Mouse (Mus musculus): ENCODE data around the gene Ppef2. TPM values are rescaled to one million over a fixed set of nuclear protein-coding genes. Genes with fewer than 3 reads are reported as not detected.

The Ppef2 gene
- polyA plus RNA-seq, 1 experiment from 2014 or later = not detected

DNA sequence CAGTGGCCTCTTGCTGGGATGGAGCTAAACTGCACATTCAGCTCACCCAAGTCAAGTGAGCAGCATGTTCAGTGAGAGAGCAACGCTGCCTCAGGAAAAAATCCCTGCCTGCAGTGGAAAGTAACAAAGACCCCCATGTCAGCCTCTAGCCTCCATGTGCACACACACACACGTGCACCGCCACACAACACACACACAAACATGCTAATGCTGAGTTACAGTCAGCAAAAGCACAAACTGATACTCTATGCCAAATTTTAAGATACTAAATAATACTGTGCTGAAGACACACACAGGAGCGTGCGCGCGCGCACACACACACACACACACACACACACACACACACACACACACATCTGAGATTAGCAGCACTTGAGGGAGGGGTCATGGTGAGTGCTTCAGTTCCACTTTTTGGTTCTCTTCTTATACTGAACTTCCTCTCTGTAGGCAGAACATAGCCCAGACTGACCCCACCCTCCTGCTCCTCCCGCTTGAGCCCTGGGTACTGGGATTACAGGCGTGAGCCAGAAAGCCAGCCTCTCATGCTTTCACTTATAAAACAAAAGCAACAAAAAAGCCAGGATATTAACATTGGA is 23.0 kb upstream of the Ppef2 start:
- Histone ChIP-seq H3K4me1 (ENCODE audit: control insufficient read depth, insufficient read depth, low read length) (no peaks in the 10 kb centered on the region), H3K27me3 (ENCODE audit: control insufficient read depth, insufficient read depth, low read length) (no peaks in the 10 kb centered on the region), H3K4me2 (ENCODE audit: low read depth) (no peak overlapping the region), H3K9me3 (ENCODE audit: control insufficient read depth, low read length) (no peaks in the 10 kb centered on the region), H3K36me3 (ENCODE audit: control insufficient read depth, insufficient read depth, low read length) (no peaks in the 10 kb centered on the region), H3K27ac (ENCODE audit: low read depth, low read length) (no peak overlapping the region), H3K9ac (ENCODE audit: low read length) (no peak overlapping the region), H3K4me3 (ENCODE audit: low read depth, low read length) (no peak overlapping the region)
- 88% methylated on average over 10 of the region's 10 CpGs for WGBS
- DNase-seq (ENCODE audit: low spot score) = no peak
- ATAC-seq (ENCODE audit: insufficient read depth, low FRiP score, low TSS enrichment) = no peak

DNA sequence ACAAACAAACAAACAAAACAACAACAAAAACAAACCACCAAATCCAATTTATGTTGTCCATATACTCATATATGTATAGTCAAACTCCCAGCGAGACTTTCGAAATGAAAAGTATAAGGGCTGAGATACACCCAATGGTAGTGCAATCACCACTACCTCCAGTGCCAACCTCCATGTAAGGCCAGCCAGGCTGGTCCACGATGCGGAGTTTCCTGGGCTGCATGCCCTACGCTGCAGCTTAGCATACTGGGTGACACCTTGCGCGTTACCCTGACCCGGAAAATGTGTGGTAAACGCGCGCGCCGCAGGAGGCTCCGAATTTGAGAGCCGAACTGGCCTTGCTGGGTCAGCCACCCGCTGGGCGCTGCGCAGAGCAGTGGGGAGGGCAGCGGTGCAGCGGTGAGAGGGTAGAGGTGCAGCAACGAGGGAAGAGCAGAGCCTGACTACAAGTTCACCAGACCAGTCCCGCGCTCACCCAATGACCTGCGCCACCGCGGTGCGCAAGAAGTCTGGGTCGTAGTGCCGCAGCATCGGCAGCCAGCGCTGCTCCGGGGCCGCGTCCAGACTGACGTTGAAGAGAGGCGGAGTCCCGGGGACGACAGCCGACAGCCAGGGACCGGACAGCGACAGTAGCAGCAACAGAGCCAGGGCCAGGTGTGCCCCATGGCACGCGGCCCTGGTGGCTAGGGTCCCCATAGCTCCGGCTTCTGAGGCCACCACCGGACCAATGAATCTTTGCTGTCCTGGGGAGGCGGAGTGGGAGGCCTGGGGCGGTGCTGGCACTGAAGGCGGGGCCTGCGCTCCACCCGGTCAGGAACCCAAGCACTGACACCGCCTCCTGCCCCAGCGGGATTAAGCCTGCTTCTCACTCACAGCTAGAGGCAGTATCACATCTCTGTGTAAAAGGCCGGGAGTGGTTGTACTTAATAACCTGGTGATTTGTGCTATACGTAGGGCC is 21.6 kb upstream of the Ppef2 start, which contains the start of gene Naaa:
Gene Naaa (minus strand): TSS at position 734 of the 958 bp plus-strand sequence.
- peak; percentile 85 for ATAC-seq (ENCODE audit: insufficient read depth, low FRiP score, low TSS enrichment)
- H3K4me3 ChIP-seq (ENCODE audit: low read depth, low read length) = peak within 1 kb of the TSS; percentile 58
- H3K4me2 ChIP-seq (ENCODE audit: low read depth) = peak within 1 kb of the TSS; percentile 77
- WGBS = 3% methylated on average over 54 of the region's 54 CpGs
- DNase-seq (ENCODE audit: low spot score) = peak; percentile 81
- no peaks in the 10 kb centered on the region for H3K36me3 ChIP-seq (ENCODE audit: control insufficient read depth, insufficient read depth, low read length)
- peak within 1 kb of the TSS; percentile 43 for H3K9ac ChIP-seq (ENCODE audit: low read length)
- no peaks in the 10 kb centered on the region for H3K27me3 ChIP-seq (ENCODE audit: control insufficient read depth, insufficient read depth, low read length)
- no peaks in the 10 kb centered on the region for H3K9me3 ChIP-seq (ENCODE audit: control insufficient read depth, low read length)
- no peak within 1 kb of the TSS for H3K27ac ChIP-seq (ENCODE audit: low read depth, low read length)
- H3K4me1 ChIP-seq (ENCODE audit: control insufficient read depth, insufficient read depth, low read length) = no peaks in the 10 kb centered on the region

DNA sequence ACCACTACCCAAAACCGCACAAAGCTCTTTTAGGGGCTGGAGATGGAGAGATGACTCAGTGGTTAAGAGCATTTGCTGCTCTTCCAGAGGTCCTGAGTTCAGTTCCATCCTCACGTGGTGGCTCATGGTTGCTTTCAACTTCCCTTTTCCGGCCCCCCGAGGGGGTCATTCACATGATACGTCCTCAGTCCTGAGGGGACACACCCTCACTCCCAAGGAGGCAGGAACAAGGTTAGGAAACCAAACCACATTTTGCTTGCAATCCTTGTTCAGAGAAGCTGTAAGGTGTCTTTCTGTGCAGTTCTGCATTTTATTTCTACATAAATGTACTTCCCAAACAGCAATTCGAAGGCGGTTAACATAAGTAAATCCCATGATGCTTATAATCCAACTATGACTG is 14.4 kb upstream of the Ppef2 start:
- no peaks in the 10 kb centered on the region for H3K36me3 ChIP-seq (ENCODE audit: control insufficient read depth, insufficient read depth, low read length)
- H3K4me1 ChIP-seq (ENCODE audit: control insufficient read depth, insufficient read depth, low read length) = no peaks in the 10 kb centered on the region
- no peak for DNase-seq (ENCODE audit: low spot score)
- H3K27me3 ChIP-seq (ENCODE audit: control insufficient read depth, insufficient read depth, low read length) = no peaks in the 10 kb centered on the region
- H3K9ac ChIP-seq (ENCODE audit: low read length) = no peak overlapping the region
- H3K4me3 ChIP-seq (ENCODE audit: low read depth, low read length) = no peak overlapping the region
- H3K27ac ChIP-seq (ENCODE audit: low read depth, low read length) = no peak overlapping the region
- 88% methylated on average over 7 of the region's 7 CpGs for WGBS
- ATAC-seq (ENCODE audit: insufficient read depth, low FRiP score, low TSS enrichment) = no peak
- H3K9me3 ChIP-seq (ENCODE audit: control insufficient read depth, low read length) = no peaks in the 10 kb centered on the region
- H3K4me2 ChIP-seq (ENCODE audit: low read depth) = no peak overlapping the region

DNA sequence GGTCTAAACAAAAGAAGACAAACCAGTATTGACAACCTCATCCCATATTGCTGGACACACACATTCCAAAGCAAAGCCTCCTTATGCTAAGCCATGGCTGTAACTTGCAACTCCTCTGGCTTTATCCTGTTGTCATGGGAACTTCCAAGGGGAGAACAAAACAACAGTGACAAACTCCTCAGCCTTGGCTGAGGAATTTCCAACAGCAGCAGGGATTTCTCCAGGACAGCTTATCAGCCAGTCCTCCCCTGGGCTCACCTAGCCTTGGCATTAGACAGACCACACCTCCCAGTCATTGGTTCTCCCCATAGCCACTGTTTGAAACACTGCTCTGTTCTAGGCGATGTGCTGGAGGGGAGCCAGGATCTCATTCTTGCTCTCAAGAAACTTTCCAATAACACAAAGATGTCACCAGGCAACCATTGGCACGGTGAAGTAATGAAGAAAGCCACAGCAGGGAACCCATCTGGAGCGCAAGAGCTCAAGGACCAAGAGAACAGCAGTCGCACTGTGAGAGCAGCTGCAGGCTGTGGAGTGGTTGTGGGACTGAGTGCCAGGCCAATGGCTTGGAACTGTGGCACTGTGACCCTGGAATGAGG is 7.8 kb upstream of the Ppef2 start:
- Histone ChIP-seq H3K9ac (ENCODE audit: low read length) (no peak overlapping the region), H3K4me3 (ENCODE audit: low read depth, low read length) (no peak overlapping the region), H3K27me3 (ENCODE audit: control insufficient read depth, insufficient read depth, low read length) (no peaks in the 10 kb centered on the region), H3K9me3 (ENCODE audit: control insufficient read depth, low read length) (no peaks in the 10 kb centered on the region), H3K27ac (ENCODE audit: low read depth, low read length) (no peak overlapping the region), H3K4me2 (ENCODE audit: low read depth) (no peak overlapping the region), H3K36me3 (ENCODE audit: control insufficient read depth, insufficient read depth, low read length) (no peaks in the 10 kb centered on the region), H3K4me1 (ENCODE audit: control insufficient read depth, insufficient read depth, low read length) (no peaks in the 10 kb centered on the region)
- ATAC-seq (ENCODE audit: insufficient read depth, low FRiP score, low TSS enrichment) = peak; percentile 70
- DNase-seq (ENCODE audit: low spot score) = peak; percentile 38
- WGBS = 26% methylated on average over 4 of the region's 4 CpGs

DNA sequence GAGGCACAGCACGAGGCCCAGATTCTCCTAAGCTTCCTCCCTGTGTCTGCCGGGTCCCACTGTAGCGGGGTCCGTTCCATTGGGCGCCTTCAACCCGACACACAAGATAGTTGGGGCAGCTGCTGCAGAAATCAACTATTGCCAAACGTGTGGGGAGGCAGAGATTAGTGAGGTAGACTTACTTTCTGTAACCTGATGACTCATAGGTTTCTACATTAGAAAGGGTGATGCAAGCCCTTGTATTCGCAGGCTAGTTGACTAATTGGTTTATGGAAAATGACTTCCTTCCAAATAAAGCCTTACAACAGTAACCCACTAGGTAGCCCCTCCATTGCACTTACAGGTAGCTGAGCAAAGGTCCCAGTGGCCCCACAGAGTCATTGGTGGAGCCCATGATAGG is 6.6 kb upstream of the Ppef2 start:
- no peak for ATAC-seq (ENCODE audit: insufficient read depth, low FRiP score, low TSS enrichment)
- Histone ChIP-seq H3K4me3 (ENCODE audit: low read depth, low read length) (no peak overlapping the region), H3K27me3 (ENCODE audit: control insufficient read depth, insufficient read depth, low read length) (no peaks in the 10 kb centered on the region), H3K4me1 (ENCODE audit: control insufficient read depth, insufficient read depth, low read length) (no peaks in the 10 kb centered on the region), H3K27ac (ENCODE audit: low read depth, low read length) (no peak overlapping the region), H3K4me2 (ENCODE audit: low read depth) (no peak overlapping the region), H3K9ac (ENCODE audit: low read length) (no peak overlapping the region), H3K36me3 (ENCODE audit: control insufficient read depth, insufficient read depth, low read length) (no peaks in the 10 kb centered on the region), H3K9me3 (ENCODE audit: control insufficient read depth, low read length) (no peaks in the 10 kb centered on the region)
- 91% methylated on average over 8 of the region's 8 CpGs for WGBS
- no peak for DNase-seq (ENCODE audit: low spot score)

DNA sequence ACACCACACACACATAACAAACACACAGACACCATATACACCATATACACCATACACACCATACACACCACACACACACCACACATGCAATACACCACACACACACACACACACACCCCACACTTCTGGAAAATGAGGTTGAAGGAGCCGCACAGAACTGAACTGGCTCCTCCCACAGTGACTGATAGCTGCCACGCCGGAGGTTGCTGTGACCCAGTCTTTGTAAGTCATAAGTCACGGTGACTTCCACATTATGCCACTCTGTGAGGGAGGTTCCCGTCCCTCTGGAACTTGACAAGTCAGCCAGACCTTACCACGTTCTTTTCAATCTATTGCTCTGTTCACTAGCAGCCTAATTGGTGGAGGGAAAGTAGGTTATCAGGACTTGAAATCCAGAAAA is 1.6 kb downstream of the Ppef2 start:
- H3K27ac ChIP-seq (ENCODE audit: low read depth, low read length) = no peak overlapping the region
- H3K4me3 ChIP-seq (ENCODE audit: low read depth, low read length) = no peak overlapping the region
- H3K36me3 ChIP-seq (ENCODE audit: control insufficient read depth, insufficient read depth, low read length) = no peaks in the 10 kb centered on the region
- H3K9me3 ChIP-seq (ENCODE audit: control insufficient read depth, low read length) = no peaks in the 10 kb centered on the region
- DNase-seq (ENCODE audit: low spot score) (no peak), ATAC-seq (ENCODE audit: insufficient read depth, low FRiP score, low TSS enrichment) (no peak)
- WGBS = 62% methylated on average over 6 of the region's 6 CpGs
- H3K4me1 ChIP-seq (ENCODE audit: control insufficient read depth, insufficient read depth, low read length) = no peaks in the 10 kb centered on the region
- no peak overlapping the region for H3K4me2 ChIP-seq (ENCODE audit: low read depth)
- H3K27me3 ChIP-seq (ENCODE audit: control insufficient read depth, insufficient read depth, low read length) = no peaks in the 10 kb centered on the region
- no peak overlapping the region for H3K9ac ChIP-seq (ENCODE audit: low read length)

DNA sequence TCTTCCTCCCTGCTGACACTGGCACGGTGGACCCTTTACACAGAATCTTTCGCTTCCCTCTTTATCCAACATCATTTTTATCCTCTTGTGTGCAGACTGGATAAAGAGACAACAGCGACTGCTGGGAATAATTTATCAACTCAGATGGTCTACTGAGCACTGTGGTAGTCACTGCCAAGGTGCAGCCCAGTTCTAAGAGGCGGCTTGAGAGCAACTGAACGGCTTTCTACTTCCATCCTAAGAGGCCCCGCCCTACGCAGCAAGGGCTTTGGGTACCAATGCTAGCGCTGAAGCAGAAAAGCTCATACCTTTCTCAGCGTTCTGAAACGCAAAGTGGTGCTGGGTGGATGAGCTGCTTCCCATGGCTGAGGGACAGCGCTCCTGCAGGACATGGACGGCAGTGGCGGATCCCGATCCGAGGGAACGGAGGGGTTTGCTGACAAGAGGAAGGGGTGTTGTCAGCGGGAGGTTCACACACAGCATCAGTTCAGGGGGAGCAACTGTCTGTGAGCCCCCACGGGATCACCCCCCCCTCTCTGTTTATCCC is 3.2 kb downstream of the Ppef2 start:
- WGBS = 30% methylated on average over 18 of the region's 18 CpGs
- DNase-seq (ENCODE audit: low spot score) (peak; percentile 37), ATAC-seq (ENCODE audit: insufficient read depth, low FRiP score, low TSS enrichment) (no peak)
- Histone ChIP-seq H3K27me3 (ENCODE audit: control insufficient read depth, insufficient read depth, low read length) (no peaks in the 10 kb centered on the region), H3K4me1 (ENCODE audit: control insufficient read depth, insufficient read depth, low read length) (no peaks in the 10 kb centered on the region), H3K4me3 (ENCODE audit: low read depth, low read length) (no peak overlapping the region), H3K9ac (ENCODE audit: low read length) (no peak overlapping the region), H3K36me3 (ENCODE audit: control insufficient read depth, insufficient read depth, low read length) (no peaks in the 10 kb centered on the region), H3K27ac (ENCODE audit: low read depth, low read length) (no peak overlapping the region), H3K9me3 (ENCODE audit: control insufficient read depth, low read length) (no peaks in the 10 kb centered on the region), H3K4me2 (ENCODE audit: low read depth) (no peak overlapping the region)

DNA sequence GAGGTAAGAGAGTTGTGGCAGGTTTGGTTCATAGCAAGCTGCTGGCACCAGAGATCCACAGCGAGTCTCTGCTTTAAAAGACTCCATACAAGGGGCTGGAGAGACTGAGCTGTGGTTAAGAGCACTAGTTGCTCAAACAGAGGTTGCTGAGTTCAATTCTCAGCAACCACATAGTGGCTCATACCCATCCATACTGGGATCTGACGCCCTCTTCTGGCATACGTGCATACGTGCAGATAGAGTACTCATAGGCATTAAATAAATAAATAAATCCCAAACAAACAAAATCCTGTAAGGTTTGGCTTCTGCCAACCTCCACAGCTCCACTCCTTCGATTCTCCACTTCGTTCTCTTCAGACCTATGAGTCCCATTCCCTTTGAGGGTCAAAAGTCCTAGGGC is 4.0 kb downstream of the Ppef2 start:
- H3K4me2 ChIP-seq (ENCODE audit: low read depth) = no peak overlapping the region
- H3K9ac ChIP-seq (ENCODE audit: low read length) = no peak overlapping the region
- ATAC-seq (ENCODE audit: insufficient read depth, low FRiP score, low TSS enrichment) (no peak), DNase-seq (ENCODE audit: low spot score) (no peak)
- H3K4me3 ChIP-seq (ENCODE audit: low read depth, low read length) = no peak overlapping the region
- WGBS = 94% methylated on average over 6 of the region's 6 CpGs
- no peaks in the 10 kb centered on the region for H3K27me3 ChIP-seq (ENCODE audit: control insufficient read depth, insufficient read depth, low read length)
- no peaks in the 10 kb centered on the region for H3K36me3 ChIP-seq (ENCODE audit: control insufficient read depth, insufficient read depth, low read length)
- no peak overlapping the region for H3K27ac ChIP-seq (ENCODE audit: low read depth, low read length)
- H3K4me1 ChIP-seq (ENCODE audit: control insufficient read depth, insufficient read depth, low read length) = no peaks in the 10 kb centered on the region
- no peaks in the 10 kb centered on the region for H3K9me3 ChIP-seq (ENCODE audit: control insufficient read depth, low read length)
